Mouse (Mus musculus) limb, embryonic 15.5 days (tissue): ENCODE measurements at regions not wholly inside any gene's neighbourhood (a gene's known extent, or its start where the extent isn't known, plus 50 kb on each side); places are given as distances from the start of the nearest gene placed in this dataset.
A peak's percentile ranks its signal among the peaks of the same experiment; 100 is the strongest.
"Not testable (repeated sequence)": the region's sequence is repeated elsewhere in the genome, so short reads cannot be mapped to it uniquely, and the experiment has no call there.

Experiments used
- ATAC-seq: fragments of 200-750 bp; cut with Nextera tagmentation; 2 replicates; pipeline ENCODE4 v1.8.0; 2017; ENCODE audit warnings: low read depth, moderate TSS enrichment; ENCODE audit not compliant: insufficient number of reproducible peaks, low FRiP score, low TSS enrichment
- H3K27ac ChIP-seq: fragments of 300-500 bp; sonication (generic); 2 replicates; pipeline ENCODE4 v1.5.1; 2015; ENCODE audit warnings: moderate library complexity, mild to moderate bottlenecking, inconsistent platforms
- H3K27me3 ChIP-seq: fragments of 300-500 bp; sonication (generic); 2 replicates; pipeline ENCODE4 v1.6.1; 2015; ENCODE audit warnings: inconsistent platforms
- H3K36me3 ChIP-seq: fragments of 300-500 bp; sonication (generic); 2 replicates; pipeline ENCODE4 v1.6.1; 2015; ENCODE audit warnings: inconsistent platforms
- H3K4me1 ChIP-seq: fragments of 300-500 bp; sonication (generic); 2 replicates; pipeline ENCODE4 v1.6.1; 2015; ENCODE audit warnings: inconsistent platforms
- H3K4me2 ChIP-seq: fragments of 300-500 bp; sonication (generic); 2 replicates; pipeline ENCODE4 v1.6.1; 2015; ENCODE audit warnings: mild to moderate bottlenecking, inconsistent platforms
- H3K4me3 ChIP-seq: fragments of 300-500 bp; sonication (generic); 2 replicates; pipeline ENCODE4 v1.5.1; 2015; ENCODE audit warnings: mild to moderate bottlenecking, inconsistent platforms
- H3K9ac ChIP-seq: fragments of 300-500 bp; sonication (generic); 2 replicates; pipeline ENCODE4 v1.6.1; 2015; ENCODE audit warnings: inconsistent platforms
- H3K9me3 ChIP-seq: fragments of 300-500 bp; sonication (generic); 2 replicates; pipeline ENCODE4 v1.6.1; 2016; ENCODE audit warnings: inconsistent platforms
- WGBS: fragments of 180-500 bp; shearing (Covaris S2); methylation state at CpG from one replicate; pipeline ENCODE4 v1.1.7; 2015; 5-methylcytosine and 5-hydroxymethylcytosine counted together

- H3K27ac ChIP-seq, H3K36me3 ChIP-seq, H3K4me1 ChIP-seq, H3K9ac ChIP-seq, H3K4me3 ChIP-seq, H3K27me3 ChIP-seq, H3K4me2 ChIP-seq, H3K9me3 ChIP-seq: not testable (repeated sequence)
- peak; percentile 69 for ATAC-seq
- 63% methylated on average over 3 of the region's 3 CpGs for WGBS
These were observed 57.9 kb upstream of the Zfp709 start for GRCm38 (mm10) chr8:71823655-71824622.

- not testable (repeated sequence) for H3K36me3 ChIP-seq, H3K9ac ChIP-seq, H3K27ac ChIP-seq, H3K4me1 ChIP-seq, H3K27me3 ChIP-seq, H3K4me2 ChIP-seq, H3K4me3 ChIP-seq, ATAC-seq, H3K9me3 ChIP-seq
- 51% methylated on average over 1 of the region's 1 CpGs for WGBS
These were observed 59.1 kb upstream of the Zfp709 start for GRCm38 (mm10) chr8:71822749-71823148.

- ATAC-seq, result peak; percentile 49
- H3K36me3 ChIP-seq, H3K27ac ChIP-seq, H3K4me3 ChIP-seq, H3K4me2 ChIP-seq, H3K27me3 ChIP-seq, H3K4me1 ChIP-seq, H3K9ac ChIP-seq, H3K9me3 ChIP-seq: not testable (repeated sequence)
- WGBS, result 84% methylated on average over 8 of the region's 8 CpGs
These were observed 61.9 kb upstream of the Zfp709 start for GRCm38 (mm10) chr8:71819936-71820335.

- H3K9me3 ChIP-seq, H3K9ac ChIP-seq, H3K4me2 ChIP-seq, H3K27me3 ChIP-seq, H3K4me3 ChIP-seq, H3K27ac ChIP-seq, H3K36me3 ChIP-seq, H3K4me1 ChIP-seq: not testable (repeated sequence)
- ATAC-seq, result peak; percentile 65; the same call in 1 of the 2 replicates
- 87% methylated on average over 9 of the region's 9 CpGs for WGBS
These were observed 62.4 kb upstream of the Zfp709 start for GRCm38 (mm10) chr8:71819381-71819780.

GRCm38 (mm10) chr8:71816272-71817034 is 65.4 kb upstream of the Zfp709 start:
- WGBS, result 90% methylated on average over 20 of the region's 20 CpGs
- not testable (repeated sequence) for H3K27me3 ChIP-seq, ATAC-seq

GRCm38 (mm10) chr8:71815813-71816212 is 66.0 kb upstream of the Zfp709 start:
- H3K4me2 ChIP-seq, H3K9me3 ChIP-seq, H3K27ac ChIP-seq, H3K27me3 ChIP-seq, H3K4me3 ChIP-seq, H3K9ac ChIP-seq, H3K4me1 ChIP-seq, ATAC-seq, H3K36me3 ChIP-seq: not testable (repeated sequence)
- WGBS, result 90% methylated on average over 5 of the region's 5 CpGs

More at GRCm38 (mm10) chr8:71816272-71817034, 65.4 kb upstream of the Zfp709 start:
- not testable (repeated sequence) for H3K9me3 ChIP-seq, H3K27ac ChIP-seq, H3K4me1 ChIP-seq, H3K4me3 ChIP-seq, H3K9ac ChIP-seq, H3K36me3 ChIP-seq, H3K4me2 ChIP-seq

- not testable (repeated sequence) for H3K27me3 ChIP-seq, H3K9me3 ChIP-seq, H3K36me3 ChIP-seq, ATAC-seq, H3K27ac ChIP-seq, H3K4me2 ChIP-seq, H3K9ac ChIP-seq, H3K4me3 ChIP-seq, H3K4me1 ChIP-seq
- WGBS, result 88% methylated on average over 14 of the region's 14 CpGs
These were observed 66.9 kb upstream of the Zfp709 start for GRCm38 (mm10) chr8:71814740-71815514.

DNA sequence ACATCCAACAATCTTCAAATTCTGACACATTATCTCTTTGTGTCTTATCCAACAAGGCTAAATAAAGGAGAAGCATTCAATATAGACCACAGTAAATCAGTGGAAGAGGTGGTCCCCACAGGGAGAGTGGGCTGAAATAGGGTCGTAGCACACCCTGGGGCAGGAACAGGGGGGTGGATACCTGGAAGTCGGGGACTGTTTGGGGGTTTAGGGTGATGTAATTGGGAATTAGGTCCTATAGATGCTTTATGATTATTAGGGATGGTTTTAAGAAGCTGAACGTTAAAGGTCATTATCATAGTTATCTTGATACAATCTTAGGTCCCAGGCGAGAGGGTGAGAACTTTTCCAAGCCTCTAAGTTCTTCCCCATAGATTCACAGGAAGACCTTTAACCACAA is 67.9 kb upstream of the Zfp709 start:
- not testable (repeated sequence) for H3K4me1 ChIP-seq, ATAC-seq, H3K9me3 ChIP-seq, H3K4me2 ChIP-seq, H3K4me3 ChIP-seq, H3K27ac ChIP-seq, H3K27me3 ChIP-seq, H3K9ac ChIP-seq, H3K36me3 ChIP-seq
- WGBS, result 82% methylated on average over 4 of the region's 4 CpGs

DNA sequence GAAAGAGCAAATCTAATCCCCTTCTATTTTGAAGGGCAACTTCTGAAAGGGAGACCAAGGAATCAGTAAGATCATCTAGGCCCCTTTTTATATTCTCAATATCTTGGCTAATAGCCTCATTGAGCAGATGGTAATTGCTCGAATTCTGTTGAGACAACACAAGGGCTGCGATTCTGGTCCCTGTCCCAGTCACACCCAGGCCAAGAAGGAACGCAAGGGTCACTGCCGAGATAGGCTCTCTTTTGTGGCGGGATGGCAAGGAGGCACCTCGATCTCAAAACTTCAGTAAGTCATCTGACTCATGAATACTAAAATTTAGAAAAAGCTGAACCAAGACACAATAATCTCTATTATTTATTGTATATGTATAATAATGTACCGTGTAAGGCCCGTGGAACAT is 68.6 kb upstream of the Zfp709 start:
- H3K36me3 ChIP-seq, ATAC-seq, H3K4me2 ChIP-seq, H3K27ac ChIP-seq, H3K27me3 ChIP-seq, H3K9ac ChIP-seq, H3K4me3 ChIP-seq, H3K9me3 ChIP-seq, H3K4me1 ChIP-seq: not testable (repeated sequence)
- WGBS, result 90% methylated on average over 8 of the region's 8 CpGs

DNA sequence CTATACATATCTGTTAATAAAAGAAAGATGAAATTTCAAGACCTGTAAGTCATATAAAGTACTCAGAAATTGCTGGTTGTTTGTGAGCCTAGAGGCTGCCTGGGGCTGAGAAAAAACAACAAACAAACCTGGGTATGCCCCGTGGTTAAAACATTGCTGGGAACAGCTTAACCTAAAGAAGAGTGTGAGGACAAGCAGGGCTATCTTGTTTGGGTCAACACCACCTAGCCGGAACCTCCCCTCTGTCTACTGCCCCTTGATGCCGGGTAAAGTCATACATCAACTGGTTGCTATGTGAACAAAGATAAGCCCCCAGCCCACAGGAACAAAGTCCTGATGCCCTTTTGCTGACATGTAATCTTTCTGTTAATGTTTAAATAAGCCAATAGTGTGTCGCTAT is 74.0 kb upstream of the Zfp709 start:
- H3K4me2 ChIP-seq, H3K4me1 ChIP-seq, ATAC-seq, H3K27me3 ChIP-seq, H3K4me3 ChIP-seq, H3K27ac ChIP-seq, H3K9ac ChIP-seq, H3K9me3 ChIP-seq, H3K36me3 ChIP-seq: not testable (repeated sequence)
- WGBS, result 68% methylated on average over 3 of the region's 4 CpGs

GRCm38 (mm10) chr8:71804586-71804985 is 77.2 kb upstream of the Zfp709 start:
- H3K9me3 ChIP-seq, H3K27me3 ChIP-seq, H3K9ac ChIP-seq, H3K4me3 ChIP-seq, H3K27ac ChIP-seq, H3K4me1 ChIP-seq, H3K4me2 ChIP-seq, H3K36me3 ChIP-seq, ATAC-seq: not testable (repeated sequence)
- WGBS, result 67% methylated on average over 1 of the region's 1 CpGs

GRCm38 (mm10) chr8:71802226-71802625 is 76.7 kb upstream of the Fcho1 start:
- H3K9ac ChIP-seq, H3K27me3 ChIP-seq, H3K4me2 ChIP-seq, H3K9me3 ChIP-seq, H3K4me1 ChIP-seq, H3K36me3 ChIP-seq, H3K4me3 ChIP-seq, H3K27ac ChIP-seq: not testable (repeated sequence)
- 71% methylated on average over 2 of the region's 2 CpGs for WGBS
- peak; percentile 62; the same call in 1 of the 2 replicates for ATAC-seq
